Mouse (Mus musculus) myocyte (in vitro differentiated cells): ENCODE data around the gene Lsm2. TPM values are rescaled to one million over a fixed set of nuclear protein-coding genes. Genes with fewer than 3 reads are reported as not detected.

ENCODE experiments used
- H3K27me3 ChIP-seq: one replicate; pipeline ENCODE4 v1.6.1; 2011; ENCODE audit not compliant: control insufficient read depth, insufficient read depth, insufficient read length
- H3K36me3 ChIP-seq: one replicate; pipeline ENCODE4 v1.6.1; 2011; ENCODE audit not compliant: control insufficient read depth, insufficient read depth
- H3K4me2 ChIP-seq: one replicate; pipeline ENCODE4 v1.6.1; 2011; ENCODE audit warnings: low read depth, control low read depth
- H3K4me3 ChIP-seq: one replicate; pipeline ENCODE4 v1.5.1; 2011; ENCODE audit warnings: mild to moderate bottlenecking, control low read depth, moderate library complexity
- H3K79me2 ChIP-seq: one replicate; pipeline ENCODE4 v1.6.1; 2011; ENCODE audit not compliant: control insufficient read depth, insufficient read depth
- H3ac ChIP-seq: one replicate; pipeline ENCODE4 v1.6.1; 2011; ENCODE audit not compliant: control insufficient read depth, insufficient read length
- CEBPB ChIP-seq: IDR thresholded peaks from 2 replicates; pipeline ENCODE4 v1.6.1; 2011; ENCODE audit warnings: mild to moderate bottlenecking, moderate library complexity; ENCODE audit not compliant: poor library complexity, insufficient read depth, severe bottlenecking
- E2F4 ChIP-seq: IDR thresholded peaks from one replicate; pipeline ENCODE4 v1.6.1; 2011; ENCODE audit warnings: mild to moderate bottlenecking, control low read depth, moderate library complexity; ENCODE audit not compliant: insufficient read depth
- MAX ChIP-seq: IDR thresholded peaks from one replicate; pipeline ENCODE4 v1.6.1; 2011; ENCODE audit warnings: low read depth, mild to moderate bottlenecking, control low read depth
- MYOD1 ChIP-seq, 3 experiments: IDR thresholded peaks; one replicate each; pipeline ENCODE4 v1.6.1; 2011; ENCODE audit warnings: control low read depth in 2 of 3, low read depth in 2 of 3, mild to moderate bottlenecking in 2 of 3, moderate library complexity in 1 of 3; ENCODE audit not compliant: insufficient read length in 2 of 3, control insufficient read depth in 1 of 3
- MYOG ChIP-seq, 3 experiments: IDR thresholded peaks; one replicate each; pipeline ENCODE4 v1.6.1; 2011; ENCODE audit warnings: control low read depth in 2 of 3, low read depth in 2 of 3, mild to moderate bottlenecking in 2 of 3; ENCODE audit not compliant: insufficient read length in 2 of 3, control insufficient read depth in 1 of 3, insufficient read depth in 1 of 3
- POLR2A ChIP-seq: IDR thresholded peaks from one replicate; pipeline ENCODE4 v1.6.1; 2011; ENCODE audit warnings: low read depth, mild to moderate bottlenecking, control low read depth, moderate library complexity; ENCODE audit not compliant: insufficient read length
- POLR2AphosphoS2 ChIP-seq: IDR thresholded peaks from one replicate; pipeline ENCODE4 v1.6.1; 2011; ENCODE audit warnings: low read depth, control low read depth; ENCODE audit not compliant: insufficient read length
- REST ChIP-seq: IDR thresholded peaks from one replicate; pipeline ENCODE4 v1.6.1; 2011; ENCODE audit warnings: mild to moderate bottlenecking, control low read depth, moderate library complexity; ENCODE audit not compliant: insufficient read depth, insufficient read length
- SRF ChIP-seq: IDR thresholded peaks from one replicate; pipeline ENCODE4 v1.6.1; 2011; ENCODE audit warnings: low read depth; ENCODE audit not compliant: control insufficient read depth, insufficient read length
- TCF12 ChIP-seq: IDR thresholded peaks from one replicate; pipeline ENCODE4 v1.6.1; 2011; ENCODE audit warnings: mild to moderate bottlenecking, control low read depth; ENCODE audit not compliant: poor library complexity, insufficient read depth, severe bottlenecking
- TCF3 ChIP-seq: IDR thresholded peaks from one replicate; pipeline ENCODE4 v1.6.1; 2011; ENCODE audit warnings: low read depth, control low read depth; ENCODE audit not compliant: insufficient read length
- USF1 ChIP-seq: IDR thresholded peaks from one replicate; pipeline ENCODE4 v1.6.1; 2011; ENCODE audit warnings: low read depth, mild to moderate bottlenecking, control low read depth, moderate library complexity
- polyA plus RNA-seq: library from polyadenylated mRNA; unstranded; fragments of >200 nt; fragmentation: generic; extraction: Trizol; gene quantifications from one replicate; pipeline ENCODE4 v1.2.1, GENCODE M21; 2012; ENCODE audit warnings: missing spikeins

Lsm2 gene
- polyA plus RNA-seq, 1 experiment = 52.3 TPM

DNA sequence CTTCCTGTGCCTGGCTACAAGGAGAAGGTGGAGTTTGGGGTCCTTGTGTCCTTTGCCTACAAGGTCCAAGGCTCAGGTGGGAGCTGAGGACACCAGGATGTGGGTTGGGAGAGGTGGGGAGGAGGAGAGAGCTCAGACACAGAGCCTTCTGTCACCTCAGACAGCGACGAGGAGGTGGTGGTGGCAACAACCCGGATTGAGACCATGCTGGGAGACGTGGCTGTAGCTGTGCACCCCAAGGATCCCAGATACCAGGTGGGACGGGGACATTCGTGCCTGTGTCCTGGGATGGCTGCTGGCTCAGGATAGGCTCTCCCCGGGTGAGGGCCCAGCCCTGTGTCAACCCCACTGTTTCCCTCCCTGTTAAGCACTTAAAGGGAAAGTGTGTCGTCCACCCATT, 29.8 kb downstream of the Lsm2 start:
- Histone ChIP-seq H3ac (no peak overlapping the region), H3K36me3 (peaks cover 39% of the 10 kb centered on the region), H3K79me2 (peaks cover 4% of the 10 kb centered on the region), H3K4me3 (no peak overlapping the region), H3K4me2 (no peak overlapping the region), H3K27me3 (no peaks in the 10 kb centered on the region)
- TF ChIP-seq REST = no peak
- peak; percentile 28 for TF ChIP-seq POLR2A

DNA sequence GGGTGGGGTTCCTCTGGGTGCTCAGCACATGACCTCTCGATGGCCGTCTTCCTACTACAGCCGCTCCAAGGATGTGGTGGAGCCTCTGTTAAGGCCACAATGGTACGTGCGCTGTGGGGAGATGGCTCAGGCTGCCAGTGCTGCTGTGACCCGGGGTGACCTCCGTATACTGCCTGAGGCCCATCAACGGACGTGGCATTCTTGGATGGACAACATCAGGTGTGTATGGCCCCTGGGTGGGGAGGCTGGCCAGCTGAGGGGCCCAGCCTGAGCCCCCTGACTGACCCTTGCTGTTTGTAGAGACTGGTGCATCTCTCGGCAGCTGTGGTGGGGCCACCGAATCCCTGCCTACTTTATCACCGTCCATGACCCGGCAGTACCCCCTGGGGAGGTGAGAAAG, 30.8 kb downstream of the Lsm2 start:
- TF ChIP-seq TCF3 (no peak), SRF (no peak), POLR2A (peak; percentile 19), MYOD1 (IDR thresholded peaks at IDR 0.05; ENCODE audit: control insufficient read depth in 1 of 3, insufficient read length in 2 of 3, low read depth in 2 of 3) (no peak), MYOG (IDR thresholded peaks at IDR 0.05; ENCODE audit: control insufficient read depth in 1 of 3, insufficient read depth in 1 of 3, insufficient read length in 2 of 3, low read depth in 2 of 3) (no peak)
- no peak overlapping the region for H3K4me2 ChIP-seq
- H3K36me3 ChIP-seq = peaks cover 29% of the 10 kb centered on the region
- no peaks in the 10 kb centered on the region for H3K27me3 ChIP-seq
- H3ac ChIP-seq = no peak overlapping the region
- no peak overlapping the region for H3K4me3 ChIP-seq
- peaks cover 4% of the 10 kb centered on the region for H3K79me2 ChIP-seq

DNA sequence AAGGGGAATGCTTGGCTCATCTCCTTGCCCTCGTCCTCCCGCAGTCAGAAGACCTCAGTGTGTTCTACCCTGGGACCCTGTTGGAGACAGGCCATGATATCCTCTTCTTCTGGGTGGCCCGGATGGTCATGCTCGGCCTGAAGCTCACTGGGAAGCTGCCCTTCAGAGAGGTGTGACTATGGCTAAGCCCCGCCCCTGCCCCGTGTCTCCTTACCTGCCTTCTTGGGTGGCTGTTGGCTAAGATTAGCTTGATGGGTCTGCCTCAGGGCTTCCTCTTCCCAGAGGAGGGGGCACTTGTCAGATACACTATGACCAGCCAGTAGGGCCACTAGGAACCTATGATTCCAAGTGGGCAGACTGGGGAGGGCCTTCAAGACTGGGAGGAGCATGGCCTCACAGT, 31.6 kb downstream of the Lsm2 start:
- H3K4me2 ChIP-seq = no peak overlapping the region
- H3K79me2 ChIP-seq = no peaks in the 10 kb centered on the region

DNA sequence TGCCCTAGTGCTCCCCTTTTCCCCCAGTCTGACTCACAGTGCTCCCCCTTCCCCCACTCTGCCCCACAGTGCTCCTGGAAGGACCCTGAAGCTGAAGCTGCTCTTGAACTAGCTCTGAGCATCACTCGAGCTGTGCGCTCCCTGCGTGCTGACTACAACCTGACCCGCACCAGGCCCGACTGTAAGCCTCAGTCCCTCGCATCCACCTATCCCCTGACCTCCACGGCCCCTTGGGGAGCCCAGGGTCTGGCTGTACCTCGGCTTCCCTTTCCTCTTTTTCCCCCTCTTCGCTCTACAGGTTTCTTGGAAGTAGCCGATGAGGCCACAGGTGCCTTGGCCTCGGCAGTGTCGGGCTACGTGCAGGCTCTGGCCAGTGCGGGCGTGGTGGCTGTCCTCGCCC, 33.6 kb downstream of the Lsm2 start:
- Histone ChIP-seq H3K4me3 (no peak overlapping the region), H3K27me3 (no peaks in the 10 kb centered on the region), H3K79me2 (no peaks in the 10 kb centered on the region), H3ac (no peak overlapping the region), H3K36me3 (peaks cover 16% of the 10 kb centered on the region), H3K4me2 (no peak overlapping the region)
- TF ChIP-seq POLR2A (no peak), MYOD1 (IDR thresholded peaks at IDR 0.05; ENCODE audit: control insufficient read depth in 1 of 3, insufficient read length in 2 of 3, low read depth in 2 of 3) (no peak), CEBPB (no peak), SRF (no peak), USF1 (no peak), TCF3 (no peak), E2F4 (no peak), MAX (no peak), MYOG (IDR thresholded peaks at IDR 0.05; ENCODE audit: control insufficient read depth in 1 of 3, insufficient read depth in 1 of 3, insufficient read length in 2 of 3, low read depth in 2 of 3) (no peak), POLR2AphosphoS2 (no peak), TCF12 (no peak)

More for the DNA sequence above, 31.6 kb downstream of the Lsm2 start:
- no peak for TF ChIP-seq CEBPB
- no peak for TF ChIP-seq USF1
- no peak for TF ChIP-seq MAX
- no peak for TF ChIP-seq TCF3
- no peak for TF ChIP-seq SRF
- TF ChIP-seq TCF12 = no peak
- TF ChIP-seq REST = no peak
- no peak for TF ChIP-seq POLR2AphosphoS2
- TF ChIP-seq POLR2A = no peak
- no peak for TF ChIP-seq MYOD1 (IDR thresholded peaks at IDR 0.05; ENCODE audit: control insufficient read depth in 1 of 3, insufficient read length in 2 of 3, low read depth in 2 of 3)
- no peak for TF ChIP-seq E2F4
- TF ChIP-seq MYOG (IDR thresholded peaks at IDR 0.05; ENCODE audit: control insufficient read depth in 1 of 3, insufficient read depth in 1 of 3, insufficient read length in 2 of 3, low read depth in 2 of 3) = no peak
- peaks cover 23% of the 10 kb centered on the region for H3K36me3 ChIP-seq
- H3K4me3 ChIP-seq = no peak overlapping the region
- H3K27me3 ChIP-seq = no peaks in the 10 kb centered on the region
- H3ac ChIP-seq = no peak overlapping the region

DNA sequence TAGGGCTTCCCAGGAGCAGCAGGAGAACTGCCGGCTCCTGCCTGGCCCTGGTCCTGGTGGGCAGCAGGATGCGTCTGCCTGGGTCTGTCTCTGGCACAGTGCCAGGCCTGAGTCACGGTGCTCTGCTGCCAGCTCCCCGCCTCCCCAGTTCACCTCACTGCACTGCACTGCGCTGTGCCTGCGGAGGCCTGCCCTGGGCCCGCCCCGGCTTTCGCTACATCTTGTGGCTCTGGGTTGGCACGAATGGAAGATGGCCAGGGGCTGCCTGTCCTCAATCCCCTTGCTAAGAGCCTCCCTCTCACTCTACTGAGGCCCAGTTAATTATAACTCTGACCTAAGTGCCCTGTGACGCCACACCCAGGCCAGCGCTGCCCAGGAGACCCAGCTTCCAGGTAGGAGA, 34.7 kb downstream of the Lsm2 start, which contains the start of gene Vwa7:
Vwa7 (plus strand) TSS at position 204 of the 400 bp plus-strand sequence.
- no peak within 1 kb of the TSS for H3K4me3 ChIP-seq
- no peaks in the 10 kb centered on the region for H3K27me3 ChIP-seq
- H3ac ChIP-seq = no peak within 1 kb of the TSS
- H3K36me3 ChIP-seq = peaks cover 9% of the 10 kb centered on the region
- no peaks in the 10 kb centered on the region for H3K79me2 ChIP-seq
- peak; percentile 30 for TF ChIP-seq POLR2AphosphoS2
- no peak for TF ChIP-seq TCF3
- TF ChIP-seq TCF12 = no peak
- no peak for TF ChIP-seq SRF
- TF ChIP-seq E2F4 = no peak
- TF ChIP-seq POLR2A = peak; percentile 27
- no peak for TF ChIP-seq REST
- no peak for TF ChIP-seq MAX
- no peak within 1 kb of the TSS for H3K4me2 ChIP-seq
